ENCODE assay signal across 8 mouse cellular contexts in genomic region chr8:128652399-128653109, GRCm38 (mm10). TPM values are rescaled to one million over a fixed set of nuclear protein-coding genes. Genes with fewer than 3 reads are reported as not detected.
DNase-seq lines count a peak whose midpoint lies in the region; ATAC-seq and TF ChIP-seq lines count a peak whose summit lies in the region.

No protein-coding gene starts in this region.

- peak; percentile 81 for DNase-seq in hindbrain, embryonic 14.5 days (ENCODE audit: low spot score)
- DNase-seq in CD4-positive helper T cell, adult 2 months (ENCODE audit: low read depth, low spot score) = peak; percentile 32
- no peak for DNase-seq in Patski (ENCODE audit: low read depth, low spot score)
- DNase-seq in embryonic facial prominence, embryonic 10.5 days (ENCODE audit: low spot score) = peak; percentile 23
- peak; percentile 64 for DNase-seq in limb, embryonic 14.5 days (ENCODE audit: low spot score)
- DNase-seq in splenic B cell, adult 2 months (ENCODE audit: low read depth, low spot score) = peak; percentile 42

- 52% methylated on average over 6 of the region's 6 CpGs for WGBS in hindbrain, embryonic 14.5 days
- 51% methylated on average over 6 of the region's 6 CpGs for WGBS in hindbrain, embryonic 12.5 days
- 51% methylated on average over 6 of the region's 6 CpGs for WGBS in embryonic facial prominence, embryonic 10.5 days
- WGBS in limb, embryonic 14.5 days = 53% methylated on average over 6 of the region's 6 CpGs

- H3K4me2 ChIP-seq in hindbrain, embryonic 14.5 days (replicated peaks) = no peak overlapping the region
- H3K4me2 ChIP-seq in hindbrain, embryonic 12.5 days (replicated peaks) = no peak overlapping the region
- H3K4me2 ChIP-seq in limb, embryonic 14.5 days (replicated peaks; ENCODE audit: low read depth, low read length, severe bottlenecking) = no peak overlapping the region

- no peaks in the 10 kb centered on the region for H3K9me3 ChIP-seq in hindbrain, embryonic 14.5 days (ENCODE audit: control insufficient read depth, low read length)
- no peaks in the 10 kb centered on the region for H3K9me3 ChIP-seq in hindbrain, embryonic 12.5 days (replicated peaks)
- no peaks in the 10 kb centered on the region for H3K9me3 ChIP-seq in embryonic facial prominence, embryonic 10.5 days
- H3K9me3 ChIP-seq in limb, embryonic 14.5 days (ENCODE audit: control insufficient read depth, low read length) = no peaks in the 10 kb centered on the region

- H3K27ac ChIP-seq in hindbrain, embryonic 14.5 days = no peak overlapping the region
- no peak overlapping the region for H3K27ac ChIP-seq in hindbrain, embryonic 12.5 days
- H3K27ac ChIP-seq in embryonic facial prominence, embryonic 10.5 days (replicated peaks) = no peak overlapping the region
- H3K27ac ChIP-seq in limb, embryonic 14.5 days (replicated peaks; ENCODE audit: low read depth, low read length) = no peak overlapping the region

- peaks cover 10% of the 10 kb centered on the region; the same call in 1 of the 2 replicates for H3K4me1 ChIP-seq in hindbrain, embryonic 14.5 days (replicated peaks; ENCODE audit: control insufficient read depth, insufficient read depth, low read length)
- peaks cover 15% of the 10 kb centered on the region for H3K4me1 ChIP-seq in hindbrain, embryonic 12.5 days
- H3K4me1 ChIP-seq in embryonic facial prominence, embryonic 10.5 days = peaks cover 25% of the 10 kb centered on the region
- peaks cover 5% of the 10 kb centered on the region for H3K4me1 ChIP-seq in limb, embryonic 14.5 days (ENCODE audit: control insufficient read depth, insufficient read depth, low read length)

- H3K4me3 ChIP-seq in hindbrain, embryonic 14.5 days (replicated peaks; ENCODE audit: low read length) = no peak overlapping the region
- H3K4me3 ChIP-seq in hindbrain, embryonic 12.5 days = no peak overlapping the region
- no peak overlapping the region for H3K4me3 ChIP-seq in embryonic facial prominence, embryonic 10.5 days
- no peak overlapping the region for H3K4me3 ChIP-seq in limb, embryonic 14.5 days (replicated peaks; ENCODE audit: low read length)

- POLR2A ChIA-PET in Patski (lab: Charles Lee) = interaction anchor here (0.6 to 2.3 kb wide), 3 partner anchors 14 to 273 kb away, joined by 3 to 8 read pairs (median 4); no protein-coding TSS in a partner anchor

- H3K36me3 ChIP-seq in hindbrain, embryonic 14.5 days (replicated peaks; ENCODE audit: control insufficient read depth, insufficient read depth) = no peaks in the 10 kb centered on the region
- H3K36me3 ChIP-seq in hindbrain, embryonic 12.5 days = no peaks in the 10 kb centered on the region
- H3K36me3 ChIP-seq in embryonic facial prominence, embryonic 10.5 days (replicated peaks) = no peaks in the 10 kb centered on the region
- no peaks in the 10 kb centered on the region for H3K36me3 ChIP-seq in limb, embryonic 14.5 days (ENCODE audit: control insufficient read depth, insufficient read depth, low read length)
- H3K36me3 ChIP-seq in splenic B cell, adult 2 months (ENCODE audit: control insufficient read depth, insufficient read depth, low read length, poor library complexity, severe bottlenecking) = no peaks in the 10 kb centered on the region

- H3K9ac ChIP-seq in hindbrain, embryonic 14.5 days = no peak overlapping the region
- H3K9ac ChIP-seq in hindbrain, embryonic 12.5 days = no peak overlapping the region
- no peak overlapping the region for H3K9ac ChIP-seq in limb, embryonic 14.5 days (ENCODE audit: low read depth, low read length, severe bottlenecking)

- no peak for TF ChIP-seq POLR2A in limb, embryonic 14.5 days (IDR thresholded peaks at IDR 0.05; ENCODE audit: borderline replicate concordance, extremely low read depth, insufficient read depth, insufficient read length)

- peak; percentile 76 for TF ChIP-seq CTCF in Patski (IDR thresholded peaks at IDR 0.05)

- ATAC-seq in hindbrain, embryonic 14.5 days (ENCODE audit: low FRiP score) = no peak
- no peak for ATAC-seq in hindbrain, embryonic 12.5 days (ENCODE audit: low FRiP score)
- ATAC-seq in Patski = no peak
- ATAC-seq in limb, embryonic 14.5 days (ENCODE audit: low FRiP score, low read depth) = no peak
- ATAC-seq in erythroid progenitor cell, adult 5-6 weeks (replicated peaks; ENCODE audit: low FRiP score, poor library complexity, severe bottlenecking) = no peak

- H3K27me3 ChIP-seq in hindbrain, embryonic 14.5 days (ENCODE audit: control insufficient read depth, insufficient read depth, low read length) = no peaks in the 10 kb centered on the region
- no peaks in the 10 kb centered on the region for H3K27me3 ChIP-seq in hindbrain, embryonic 12.5 days
- no peaks in the 10 kb centered on the region for H3K27me3 ChIP-seq in Patski
- H3K27me3 ChIP-seq in embryonic facial prominence, embryonic 10.5 days (replicated peaks; ENCODE audit: low read depth, poor library complexity, severe bottlenecking) = no peaks in the 10 kb centered on the region
- no peaks in the 10 kb centered on the region for H3K27me3 ChIP-seq in limb, embryonic 14.5 days (ENCODE audit: control insufficient read depth, insufficient read depth, low read length)
- no peaks in the 10 kb centered on the region for H3K27me3 ChIP-seq in splenic B cell, adult 2 months (ENCODE audit: control insufficient read depth, insufficient read depth, low read length, poor library complexity, severe bottlenecking)

- in situ Hi-C loops in Patski (cut with MboI; ENCODE audit: low pct_unique_long_range_greater_than_20kb) = loop anchor here (5.0 kb wide), 1 partner anchor 60 kb away; no protein-coding TSS in a partner anchor

- CTCF ChIA-PET in Patski (lab: Charles Lee) = interaction anchor here (0.7 to 12.6 kb wide), 12 partner anchors 9 to 76 kb away, joined by 3 to 155 read pairs (median 4); partner anchors contain the start of gene Itgb1

RNA-seq across cellular contexts. Expression of gene Itgb1, which starts 32.9 kb away (rescaled TPM):
- 101 and 116 TPM in 2 replicates for polyA plus RNA-seq in hindbrain, embryonic 14.5 days (2014; fragmentation: Nextera tagmentation; extraction: Ambion mirVana)
- 183 and 203 TPM in 2 replicates for polyA plus RNA-seq in hindbrain, embryonic 12.5 days (2016; fragmentation: Nextera tagmentation; extraction: Ambion mirVana)
- 916 TPM for polyA plus RNA-seq in Patski (2021)
- polyA plus RNA-seq in embryonic facial prominence, embryonic 10.5 days (2016; fragmentation: Nextera tagmentation; extraction: Ambion mirVana) = 127 and 131 TPM in 2 replicates
- 166 and 189 TPM in 2 replicates for polyA plus RNA-seq in limb, embryonic 14.5 days (2012; rRNA removed)
- polyA plus RNA-seq in limb, embryonic 14.5 days (2014; fragmentation: Nextera tagmentation; extraction: Ambion mirVana) = 289 and 290 TPM in 2 replicates
- total RNA-seq in erythroid progenitor cell, adult 5-6 weeks (2015; ENCODE audit: low replicate concordance) = 81.3 and 84.0 TPM in 2 replicates
- total RNA-seq in erythroid progenitor cell, adult 5-6 weeks (2017; ENCODE audit: low replicate concordance) = 111 and 145 TPM in 2 replicates
